ENCODE assay signal across 27 mouse cellular contexts in genomic region chr19:29430516-29430915, GRCm38 (mm10). TPM values are rescaled to one million over a fixed set of nuclear protein-coding genes. Genes with fewer than 3 reads are reported as not detected.
A peak's percentile ranks its signal among the peaks of the same experiment; 100 is the strongest.
DNase-seq lines count a peak whose midpoint lies in the region; ATAC-seq and TF ChIP-seq lines count a peak whose summit lies in the region.
"Had no signal": no experiment of that assay in that cellular context is flagged by ENCODE, and none has a peak within 500 bp of the region (broad histone marks: within the 10 kb centered on the region; RNA-seq: fewer than 3 reads in every experiment).

No protein-coding gene starts in this region.

- peaks cover 6% of the 10 kb centered on the region for H3K4me1 ChIP-seq in bone marrow, adult 2 months (ENCODE audit: control insufficient read depth, insufficient read depth, low read length)
- H3K4me1 ChIP-seq in kidney, embryonic 15.5 days, result no peaks in the 10 kb centered on the region
- H3K4me1 ChIP-seq: forebrain, embryonic 10.5 days; intestine, embryonic 15.5 days had no signal

- no peak overlapping the region for H3K4me3 ChIP-seq in bone marrow, adult 2 months (replicated peaks; ENCODE audit: control insufficient read depth, low read depth, low read length)
- no peak overlapping the region for H3K4me3 ChIP-seq in kidney, embryonic 15.5 days (replicated peaks)
- H3K4me3 ChIP-seq: forebrain, embryonic 10.5 days; intestine, embryonic 15.5 days; left cerebral cortex, adult 2 months; megakaryocyte, embryonic 14.5 days had no signal

- no peaks in the 10 kb centered on the region for H3K27me3 ChIP-seq in kidney, embryonic 15.5 days
- H3K27me3 ChIP-seq: intestine, embryonic 15.5 days; megakaryocyte, embryonic 14.5 days had no signal

- H3K9ac ChIP-seq in kidney, embryonic 15.5 days, result no peak overlapping the region
- H3K9ac ChIP-seq: hindbrain, embryonic 14.5 days; intestine, embryonic 15.5 days; liver, embryonic 14.5 days had no signal

- 45% methylated on average over 3 of the region's 3 CpGs for WGBS in bone marrow, adult 2 months
- WGBS in kidney, embryonic 15.5 days, result 81% methylated on average over 3 of the region's 3 CpGs

- TF ChIP-seq CTCF in bone marrow, adult 2 months (IDR thresholded peaks at IDR 0.05; ENCODE audit: control insufficient read depth, insufficient read depth, low read length), result no peak

- no peak overlapping the region for H3K4me2 ChIP-seq in kidney, embryonic 15.5 days
- H3K4me2 ChIP-seq: hindbrain, embryonic 14.5 days; intestine, embryonic 15.5 days had no signal

- no peaks in the 10 kb centered on the region for H3K9me3 ChIP-seq in kidney, embryonic 15.5 days (replicated peaks)
- H3K9me3 ChIP-seq: forebrain, embryonic 10.5 days; intestine, embryonic 15.5 days had no signal

- peak overlapping the region; percentile 69 for H3K27ac ChIP-seq in bone marrow, adult 2 months (ENCODE audit: control insufficient read depth, insufficient read depth, low read depth, low read length, poor library complexity)
- no peak overlapping the region for H3K27ac ChIP-seq in kidney, embryonic 15.5 days
- H3K27ac ChIP-seq: forebrain, embryonic 10.5 days; hindbrain, embryonic 14.5 days; intestine, embryonic 15.5 days; left cerebral cortex, adult 2 months; liver, embryonic 14.5 days had no signal

- TF ChIP-seq POLR2A in bone marrow, adult 2 months (IDR thresholded peaks at IDR 0.05; ENCODE audit: borderline replicate concordance, control insufficient read depth, low read depth, low read length), result no peak

- no peaks in the 10 kb centered on the region for H3K36me3 ChIP-seq in kidney, embryonic 15.5 days
- H3K36me3 ChIP-seq: forebrain, embryonic 10.5 days; intestine, embryonic 15.5 days had no signal

- peak; percentile 26; the same call in 1 of the 2 replicates for ATAC-seq in megakaryocyte progenitor cell, adult 5-6 weeks (replicated peaks; ENCODE audit: poor library complexity)
- ATAC-seq in kidney, embryonic 15.5 days (replicated peaks; ENCODE audit: low FRiP score), result no peak
- no peak for ATAC-seq in cerebellum, adult (ENCODE audit: insufficient number of reproducible peaks, low FRiP score, low TSS enrichment)
- ATAC-seq: intestine, embryonic 15.5 days; lung, postnatal 0 days had no signal

- peak; percentile 66 for DNase-seq in A20 (ENCODE audit: low read depth, low spot score)
- DNase-seq in CD4-positive helper T cell, adult 2 months (ENCODE audit: low read depth, low spot score), result peak; percentile 39
- no peak for DNase-seq in c-Kit-positive CD71-positive TER-119-positive erythroid progenitor cells, embryonic 14.5 days (ENCODE audit: low spot score)
- DNase-seq: adrenal gland, adult 8-10 months; cerebellum, adult 11-12 months; cerebellum, postnatal 25 days; heart, adult 18-20 months; heart, postnatal 36 days; kidney, postnatal 4 days; right cerebral cortex, adult 18-20 months; thymus, postnatal 14 days had no signal

RNA-seq across cellular contexts. Expression of gene Pdcd1lg2, which starts 19.8 kb away (rescaled TPM):
- polyA plus RNA-seq in bone marrow, adult 2 months (2011; ENCODE audit: insufficient read depth, insufficient read length, low replicate concordance, missing spikeins), result 0.92 TPM in 1 of 2 replicates, not detected in the other
- not detected in 2 replicates for total RNA-seq in megakaryocyte progenitor cell, adult 5-6 weeks (2015)
- total RNA-seq in megakaryocyte progenitor cell, adult 5-6 weeks (2017), result not detected in 2 replicates
- not detected in 2 replicates for polyA plus RNA-seq in kidney, embryonic 15.5 days (2015; fragmentation: Nextera tagmentation; extraction: Ambion mirVana)
- total RNA-seq: adrenal gland, adult 8-10 months; gastrocnemius, adult 8-10 months; heart, postnatal 36 days had no signal
- polyA plus RNA-seq: forebrain, embryonic 10.5 days; heart, embryonic 14.5 days; intestine, embryonic 15.5 days; kidney, embryonic 14.5 days; limb, embryonic 11.5 days; neural tube, embryonic 11.5 days had no signal
